Mouse (Mus musculus) bone marrow macrophage, adult 2 months (primary cell): ENCODE measurements around the gene Btd.

ENCODE experiments used
- CTCF ChIP-seq: IDR thresholded peaks from 2 replicates; pipeline ENCODE4 v1.5.1; 2012; ENCODE audit warnings: low read depth, mild to moderate bottlenecking, low read length, moderate library complexity
- POLR2A ChIP-seq: IDR thresholded peaks from 2 replicates; pipeline ENCODE4 v1.6.1; 2012; ENCODE audit warnings: mild to moderate bottlenecking, low read depth, low read length, borderline replicate concordance

DNA sequence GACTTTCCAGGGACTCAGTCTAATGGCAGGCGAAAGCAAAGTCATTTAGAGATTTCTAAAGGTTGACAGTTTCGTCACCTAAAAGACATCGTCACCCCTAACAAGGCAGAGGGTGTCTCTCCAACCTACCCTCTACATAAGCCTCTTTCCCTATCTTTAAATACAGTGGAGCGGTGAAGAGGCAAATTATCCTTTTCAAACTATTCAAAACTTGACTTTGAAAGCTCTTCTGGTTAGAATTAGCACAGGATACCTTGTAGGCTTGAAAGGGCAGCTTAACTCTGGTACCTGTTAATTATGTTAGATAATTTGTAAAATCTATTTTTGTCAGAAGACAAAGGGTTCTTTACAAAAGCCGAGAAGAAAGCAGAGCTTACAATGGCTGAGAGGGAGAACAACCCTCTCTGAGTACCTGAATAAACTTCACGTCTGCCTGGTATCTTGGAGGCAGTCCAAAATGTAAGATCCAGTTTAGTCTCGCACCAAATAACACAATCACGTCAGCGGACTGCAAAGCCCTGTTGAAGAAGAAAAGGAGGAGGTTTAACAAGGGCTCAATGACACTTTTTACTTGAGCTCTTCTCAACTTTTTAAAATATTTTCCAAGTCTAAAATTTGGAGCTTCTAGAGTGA is 20.1 kb upstream of the Btd start:
- TF ChIP-seq POLR2A (no peak), CTCF (no peak)
